Mouse (Mus musculus) lung, postnatal 14 days (tissue): ENCODE measurements around the gene Bnip1.

Experiments used
- DNase-seq: peaks from one replicate; pipeline ENCODE4 v3.0.0; 2021

Bnip1 gene

DNA sequence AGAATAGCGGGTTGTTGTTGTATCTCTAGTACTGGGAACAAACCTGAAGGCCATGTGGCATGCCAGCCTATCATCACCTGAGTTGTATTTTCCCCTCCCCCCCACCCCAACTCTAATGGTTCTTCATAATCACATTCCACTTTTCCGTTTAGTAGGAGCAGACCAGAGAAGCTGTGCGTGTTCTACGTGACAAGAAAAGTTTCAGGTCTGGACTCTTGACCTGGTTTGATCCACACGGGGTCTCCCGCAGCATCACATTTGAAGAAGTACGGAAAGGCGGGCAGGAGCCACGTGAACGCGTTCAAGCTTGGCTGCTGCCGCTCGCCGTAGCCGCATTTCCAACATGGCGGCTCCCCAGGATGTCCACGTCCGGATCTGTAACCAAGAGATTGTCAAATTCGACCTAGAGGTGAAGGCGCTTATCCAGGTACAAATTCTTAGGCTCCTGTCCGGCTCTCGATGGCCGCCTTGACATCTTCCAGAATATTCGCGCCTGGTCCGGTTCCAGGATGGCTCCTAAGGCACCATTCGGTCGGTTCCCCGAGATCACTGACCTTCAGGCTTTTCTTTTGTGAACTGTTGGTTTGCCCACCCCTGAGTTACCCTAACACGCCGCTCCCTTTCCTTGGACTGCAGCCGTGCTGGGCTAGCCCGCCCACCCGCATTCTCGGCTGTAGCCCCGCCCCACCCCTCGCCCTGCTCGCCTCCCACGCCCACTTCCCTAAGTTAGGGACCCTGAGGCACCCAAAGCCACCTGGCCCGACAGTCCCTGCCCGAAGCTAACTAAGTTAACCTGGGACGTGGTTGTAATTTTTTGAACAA lies at the start of gene Bnip1:
Gene Bnip1, plus strand, starts transcription at position 317 of the 822 bp plus-strand sequence.
- peak; percentile 74 for DNase-seq

DNA sequence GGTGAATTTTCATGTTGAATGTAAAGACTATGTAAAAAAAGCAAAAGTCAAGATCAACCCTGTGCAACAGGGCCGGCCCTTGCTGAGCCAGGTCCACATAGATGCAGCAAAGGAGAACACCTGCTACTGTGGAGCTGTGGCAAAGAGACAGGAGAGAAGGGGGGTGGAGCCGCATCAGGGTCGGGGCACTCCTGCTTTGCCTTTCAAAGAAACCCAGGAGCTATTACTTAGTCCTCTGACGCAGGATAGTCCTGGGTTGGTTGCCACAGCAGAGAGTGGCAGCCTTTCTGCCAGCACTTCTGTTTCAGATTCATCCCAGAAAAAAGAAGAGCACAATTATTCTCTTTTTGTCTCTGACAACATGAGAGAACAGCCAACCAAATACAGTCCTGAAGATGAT lies 38.3 kb upstream of the Bnip1 start:
- DNase-seq: no peak

DNA sequence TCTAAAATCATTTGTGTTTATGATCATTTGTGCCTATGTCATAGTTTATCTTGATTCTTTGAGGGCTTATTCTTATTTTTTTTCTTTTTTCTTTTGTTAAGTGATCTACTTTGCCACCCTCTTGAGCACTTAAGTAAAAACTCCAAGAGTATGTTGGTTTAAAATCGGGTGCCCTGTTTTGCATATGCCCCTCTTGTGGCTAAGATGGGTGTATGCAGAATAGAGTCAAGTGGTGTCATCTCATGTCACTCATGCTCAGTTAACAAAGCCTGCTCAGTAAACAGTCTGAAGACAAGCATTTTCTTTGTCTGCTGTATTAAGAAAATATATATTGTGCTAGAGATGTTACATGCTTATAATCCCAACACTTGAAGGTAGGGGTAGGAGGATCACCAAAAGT lies 37.6 kb upstream of the Bnip1 start:
- no peak for DNase-seq

DNA sequence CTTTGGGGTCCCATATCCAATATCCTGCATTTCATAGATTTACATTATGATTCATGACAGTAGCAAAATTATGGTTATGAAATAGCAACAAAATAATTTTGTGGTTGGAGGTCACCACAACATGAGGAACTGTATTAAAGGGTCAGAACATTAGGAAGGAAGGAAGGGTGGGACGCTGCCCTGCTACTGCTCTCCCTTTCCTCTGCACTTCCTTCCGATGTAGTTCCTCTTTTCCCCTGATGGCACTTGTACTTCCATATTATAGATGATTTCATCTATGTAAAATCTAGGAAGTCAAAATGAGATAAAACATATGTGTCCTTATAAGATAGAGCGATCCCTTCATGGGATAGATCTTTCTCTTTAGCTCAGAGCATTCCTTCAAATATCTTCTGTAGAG lies 30.9 kb upstream of the Bnip1 start:
- DNase-seq: no peak

DNA sequence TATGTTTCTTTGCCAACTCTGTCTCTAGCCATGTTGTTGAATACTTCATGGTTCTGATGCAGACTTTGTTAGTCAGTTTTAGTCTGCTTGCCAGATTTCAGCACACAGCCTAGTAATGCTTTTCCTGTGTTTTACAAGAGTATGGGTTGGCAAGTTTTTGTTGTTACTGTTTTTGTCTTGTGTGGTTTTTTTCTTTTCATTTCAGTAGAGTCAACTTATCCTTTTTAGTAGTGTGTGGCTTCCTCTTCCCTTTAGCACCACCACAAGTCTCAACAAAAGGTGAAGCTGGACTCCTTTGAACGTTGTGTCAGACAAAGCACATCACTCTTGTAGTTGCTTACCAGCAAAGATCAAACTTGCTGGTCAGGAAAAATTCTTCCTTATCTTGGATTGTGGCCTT lies 28.6 kb upstream of the Bnip1 start:
- DNase-seq: no peak

DNA sequence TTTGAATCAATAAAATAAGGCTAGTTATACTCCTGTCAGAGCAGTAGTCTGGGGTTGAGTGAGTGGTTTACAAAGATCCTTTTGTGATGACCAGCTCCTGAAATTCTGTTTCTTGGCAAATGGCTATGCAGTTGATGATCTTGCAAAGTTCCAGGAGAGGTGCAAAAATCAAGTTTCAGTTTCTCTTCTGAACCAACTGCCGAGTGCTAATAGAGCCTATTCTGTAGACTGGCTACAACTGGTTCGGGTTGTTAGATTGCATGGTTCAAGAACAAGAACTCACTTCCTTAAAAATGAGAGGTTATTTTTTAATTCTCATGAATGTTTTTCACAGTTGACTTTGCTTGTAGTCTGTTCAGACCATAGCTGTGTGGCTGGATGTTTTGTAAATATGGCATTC lies 27.4 kb upstream of the Bnip1 start:
- DNase-seq: no peak

DNA sequence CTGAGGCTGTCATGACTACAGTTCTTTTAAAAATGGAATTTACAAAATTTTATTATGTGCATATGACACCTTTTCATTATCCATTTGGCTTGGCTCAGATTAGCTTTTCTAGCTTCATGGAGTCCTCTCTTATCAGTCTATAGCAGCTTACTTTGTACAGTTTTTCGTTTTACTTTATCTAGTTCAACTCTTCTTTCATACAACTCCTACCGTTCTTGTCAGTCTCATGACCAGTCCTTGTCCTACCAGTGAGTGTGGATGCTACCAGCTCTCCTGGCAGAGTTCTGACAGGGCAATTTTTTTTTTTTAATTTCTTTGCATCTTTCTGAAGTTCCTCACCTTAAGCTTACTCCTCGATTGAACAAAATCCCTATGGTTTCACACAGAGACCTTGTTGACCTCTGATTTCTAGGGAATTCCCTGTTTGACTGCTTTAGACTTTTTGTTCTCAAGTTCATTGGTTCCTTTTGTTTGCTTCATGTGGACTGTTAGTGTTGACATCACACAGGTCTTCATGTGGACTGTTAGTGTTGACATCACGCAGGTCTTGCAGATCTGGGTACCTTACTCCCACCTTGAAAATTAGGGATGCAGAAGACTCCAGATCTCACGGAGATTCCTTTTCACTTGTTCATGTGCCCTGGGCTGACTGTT lies 13.6 kb upstream of the Bnip1 start:
- no peak for DNase-seq

DNA sequence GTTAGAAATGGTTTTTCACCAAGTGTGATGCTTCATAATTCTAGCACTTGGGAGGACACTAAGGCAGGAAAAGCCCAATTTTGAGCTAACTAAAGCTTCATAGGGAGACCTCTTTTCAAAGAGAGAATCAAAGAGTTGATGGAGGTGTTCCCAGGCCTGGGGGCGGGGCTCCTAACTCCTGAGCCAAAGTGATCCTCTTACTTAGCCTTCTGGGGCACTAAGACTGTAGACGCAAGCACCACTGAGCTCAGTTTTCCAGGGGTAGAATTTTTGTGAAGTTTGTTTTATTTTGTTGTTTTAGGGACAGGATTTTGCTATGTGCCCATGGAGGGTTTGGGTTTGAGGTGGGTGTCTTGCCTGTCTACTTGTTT lies 13.1 kb upstream of the Bnip1 start:
- no peak for DNase-seq

DNA sequence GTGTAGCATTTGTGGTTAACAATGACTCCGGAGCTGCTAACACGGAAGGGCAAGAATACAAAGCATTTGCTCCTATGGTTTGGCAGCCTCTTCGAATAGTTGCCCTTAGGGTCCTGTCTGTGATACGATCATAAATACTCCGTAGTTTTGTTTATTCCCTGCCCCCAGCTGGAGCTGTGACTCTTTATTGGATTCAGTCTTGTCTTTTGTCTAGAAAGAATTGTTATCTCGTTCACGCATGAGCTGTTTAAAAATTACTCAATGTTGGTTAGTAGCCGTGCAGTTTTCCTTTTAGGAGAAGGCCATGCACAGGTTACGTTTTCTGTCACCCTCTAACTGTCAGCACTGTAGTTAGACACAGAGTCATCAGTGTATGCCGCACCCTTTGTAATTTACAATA lies 4.7 kb upstream of the Bnip1 start:
- no peak for DNase-seq

DNA sequence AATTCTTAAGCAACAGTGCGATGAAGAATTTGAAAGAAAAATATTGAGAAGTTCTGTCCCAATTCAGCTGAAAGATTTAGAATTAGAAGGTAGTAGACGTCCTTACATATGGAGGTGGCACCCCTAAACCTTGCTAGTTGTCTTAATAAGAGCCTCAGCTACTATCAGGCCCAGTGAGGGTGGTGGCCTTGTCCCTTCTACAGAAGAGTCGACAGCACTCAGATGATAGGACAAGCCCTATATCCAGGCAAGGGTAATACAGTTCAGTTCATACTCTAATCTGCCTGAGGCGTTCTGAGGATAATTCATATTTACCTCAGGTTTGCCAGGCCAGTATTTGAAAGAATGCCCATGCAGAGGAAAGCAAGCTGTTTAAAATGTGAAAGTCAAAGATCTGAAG lies 2.9 kb upstream of the Bnip1 start:
- DNase-seq: no peak

DNA sequence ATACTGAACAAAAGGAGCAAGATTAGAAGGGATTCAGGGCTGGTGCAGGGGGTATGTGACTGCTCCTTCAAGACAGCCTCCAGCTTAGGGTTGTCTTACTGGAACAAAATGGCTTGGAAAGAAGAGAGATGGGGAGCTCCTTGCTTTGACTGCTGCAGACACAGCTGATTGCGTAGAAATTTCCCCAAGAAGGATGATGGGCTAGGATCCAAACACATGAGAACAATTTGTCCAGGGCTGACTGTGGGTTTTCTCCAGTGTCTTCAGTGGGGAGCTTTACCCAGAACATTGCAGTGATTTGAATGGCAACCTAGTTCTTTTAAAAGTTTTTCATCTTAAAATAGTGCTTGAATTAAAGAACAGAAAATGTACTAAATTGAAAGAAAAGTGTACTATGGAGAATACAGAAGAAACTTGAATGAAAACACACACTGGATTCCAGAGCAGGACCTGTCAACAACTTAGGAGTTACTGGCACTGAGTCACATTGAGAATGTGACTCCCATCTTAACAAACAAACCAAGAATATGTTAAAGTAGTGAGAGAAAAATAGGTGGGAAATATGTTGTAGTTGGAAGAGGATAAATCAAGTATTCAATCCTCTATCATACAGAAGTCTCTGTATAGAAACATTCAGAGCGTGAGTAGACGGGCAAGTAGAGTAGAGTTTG lies 2.3 kb upstream of the Bnip1 start:
- DNase-seq: no peak

DNA sequence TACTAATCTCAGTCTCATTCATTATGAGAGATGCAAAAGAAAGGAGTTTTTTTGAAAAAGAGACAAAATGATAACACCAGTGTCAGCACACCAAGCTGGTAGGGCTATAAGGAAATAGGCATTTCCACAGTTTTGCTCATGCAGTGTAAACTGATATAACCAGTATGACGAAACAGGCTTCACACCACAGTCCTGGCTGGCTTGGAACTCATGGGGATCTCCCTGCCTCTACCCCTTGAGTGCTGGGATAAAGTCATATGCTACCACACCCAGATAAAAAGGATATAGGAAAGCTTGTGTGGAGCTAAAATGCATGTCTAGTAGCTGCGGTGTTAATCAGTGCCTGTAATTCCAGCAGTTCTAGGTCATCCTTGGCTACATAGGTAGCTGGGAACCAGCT lies 1.4 kb upstream of the Bnip1 start:
- no peak for DNase-seq

DNA sequence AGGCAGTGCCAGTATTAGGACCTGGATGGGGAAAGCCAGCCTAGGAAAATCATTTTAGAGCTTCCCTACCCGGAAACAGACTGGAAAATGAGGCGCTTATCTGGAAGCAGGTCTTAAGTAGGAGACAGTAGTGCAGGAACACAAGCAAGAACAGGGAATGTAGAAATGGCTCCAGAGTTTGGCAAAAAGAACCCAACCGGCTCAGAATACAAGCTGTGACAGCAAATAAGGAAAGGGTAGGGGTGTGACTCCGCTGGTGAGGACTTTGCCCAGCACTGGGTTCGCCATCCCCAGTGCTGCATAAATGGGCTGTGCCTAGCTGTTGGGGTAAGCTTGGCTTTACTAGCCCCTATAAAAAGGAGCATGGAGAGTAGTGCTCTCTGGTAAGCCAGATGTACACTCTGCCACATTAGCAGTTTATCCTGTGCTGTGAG lies 761 bp downstream of the Bnip1 start:
- no peak for DNase-seq

DNA sequence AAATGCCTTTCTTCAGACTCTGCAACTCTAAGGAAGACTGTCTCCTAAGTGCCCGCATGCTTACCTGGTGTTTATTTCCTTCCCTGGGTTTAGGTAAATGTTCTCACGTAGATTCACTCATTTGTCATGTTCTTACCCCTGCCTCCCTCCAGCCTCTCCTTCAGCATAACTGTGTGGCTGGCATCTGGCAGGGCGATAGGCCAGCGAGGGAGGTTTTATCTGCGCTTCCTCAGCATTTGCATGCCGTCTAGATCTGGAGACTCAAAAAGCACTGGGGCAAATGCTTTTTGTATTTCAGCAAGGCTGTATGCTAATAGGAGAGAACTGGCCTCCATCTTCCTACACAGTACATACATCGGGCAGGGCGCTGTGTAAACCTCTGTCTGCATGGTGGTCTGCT lies 3.7 kb downstream of the Bnip1 start:
- DNase-seq: no peak

DNA sequence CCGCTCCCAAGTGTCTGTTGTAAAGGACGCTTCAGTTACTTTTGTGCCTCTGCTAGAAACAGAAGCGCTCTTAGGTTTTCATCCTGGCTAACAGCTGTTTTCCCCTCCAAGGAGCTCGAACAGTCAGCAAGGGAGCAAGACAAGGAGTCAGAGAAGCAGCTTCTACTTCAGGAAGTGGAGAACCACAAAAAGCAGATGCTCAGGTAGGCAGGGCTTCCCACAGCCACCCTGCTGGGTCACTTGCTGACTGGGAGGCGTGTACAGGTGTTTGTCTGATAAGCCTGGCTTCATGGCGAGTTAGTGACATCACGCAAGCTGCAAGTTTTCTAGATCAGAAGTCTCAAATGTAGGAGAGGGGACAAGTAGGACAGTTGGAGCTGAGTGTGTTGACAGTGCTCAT lies 5.7 kb downstream of the Bnip1 start:
- DNase-seq: no peak

DNA sequence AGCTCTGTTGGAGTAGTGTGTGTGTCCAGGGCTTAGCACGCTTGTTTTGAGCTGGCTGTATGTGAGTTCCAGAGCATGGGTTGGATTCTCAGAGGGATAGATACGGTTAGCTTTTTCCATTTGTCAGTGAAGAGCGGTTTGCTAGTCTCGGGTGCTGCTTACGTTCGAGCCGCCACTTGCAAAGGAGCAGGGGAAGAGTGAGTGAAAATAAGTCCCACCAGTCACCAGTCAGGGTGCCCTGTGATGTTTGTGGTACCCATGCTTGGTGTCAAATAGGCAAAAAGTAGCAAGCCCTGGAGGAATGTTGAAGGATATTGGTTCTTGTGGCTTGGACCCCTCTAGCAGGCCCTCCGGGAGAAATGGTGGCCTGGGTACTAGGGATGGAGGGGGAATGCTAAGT lies 8.1 kb downstream of the Bnip1 start:
- DNase-seq: no peak

DNA sequence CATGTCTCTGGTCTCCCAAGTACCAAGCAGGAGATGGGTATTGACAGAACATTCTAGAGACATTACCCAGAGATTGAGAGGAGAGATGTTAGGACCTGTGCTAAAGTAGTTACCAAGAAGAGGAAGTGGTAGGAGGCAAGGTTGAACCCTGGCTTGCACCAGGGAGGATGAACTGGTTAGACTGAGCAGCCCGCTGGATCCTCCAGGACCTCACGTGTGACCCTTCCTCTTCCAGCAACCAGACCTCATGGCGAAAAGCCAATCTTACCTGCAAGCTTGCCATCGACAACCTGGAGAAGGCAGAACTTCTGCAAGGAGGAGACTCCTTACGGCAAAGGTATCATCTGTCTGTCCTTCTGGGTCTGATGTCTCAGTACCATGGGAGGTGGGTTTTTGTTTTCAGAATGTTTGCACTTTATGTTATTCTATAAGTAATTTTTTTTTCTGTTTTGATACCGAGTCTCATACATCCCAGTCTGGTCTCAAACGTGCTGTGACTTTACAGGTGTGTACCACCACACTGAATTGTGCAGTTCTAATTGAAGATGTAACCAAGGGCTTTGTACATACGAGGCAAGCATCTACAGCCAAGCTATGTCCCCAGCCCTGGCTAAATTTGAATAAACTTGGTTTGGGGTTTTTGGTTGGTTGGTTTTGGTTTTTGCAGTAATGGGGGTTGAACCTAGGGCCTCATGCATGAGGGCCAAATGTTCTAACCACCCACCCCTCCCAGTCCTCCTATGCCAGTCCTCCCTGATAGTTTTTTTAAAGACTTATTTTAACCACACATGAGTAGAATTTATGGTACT lies 8.8 kb downstream of the Bnip1 start:
- no peak for DNase-seq

DNA sequence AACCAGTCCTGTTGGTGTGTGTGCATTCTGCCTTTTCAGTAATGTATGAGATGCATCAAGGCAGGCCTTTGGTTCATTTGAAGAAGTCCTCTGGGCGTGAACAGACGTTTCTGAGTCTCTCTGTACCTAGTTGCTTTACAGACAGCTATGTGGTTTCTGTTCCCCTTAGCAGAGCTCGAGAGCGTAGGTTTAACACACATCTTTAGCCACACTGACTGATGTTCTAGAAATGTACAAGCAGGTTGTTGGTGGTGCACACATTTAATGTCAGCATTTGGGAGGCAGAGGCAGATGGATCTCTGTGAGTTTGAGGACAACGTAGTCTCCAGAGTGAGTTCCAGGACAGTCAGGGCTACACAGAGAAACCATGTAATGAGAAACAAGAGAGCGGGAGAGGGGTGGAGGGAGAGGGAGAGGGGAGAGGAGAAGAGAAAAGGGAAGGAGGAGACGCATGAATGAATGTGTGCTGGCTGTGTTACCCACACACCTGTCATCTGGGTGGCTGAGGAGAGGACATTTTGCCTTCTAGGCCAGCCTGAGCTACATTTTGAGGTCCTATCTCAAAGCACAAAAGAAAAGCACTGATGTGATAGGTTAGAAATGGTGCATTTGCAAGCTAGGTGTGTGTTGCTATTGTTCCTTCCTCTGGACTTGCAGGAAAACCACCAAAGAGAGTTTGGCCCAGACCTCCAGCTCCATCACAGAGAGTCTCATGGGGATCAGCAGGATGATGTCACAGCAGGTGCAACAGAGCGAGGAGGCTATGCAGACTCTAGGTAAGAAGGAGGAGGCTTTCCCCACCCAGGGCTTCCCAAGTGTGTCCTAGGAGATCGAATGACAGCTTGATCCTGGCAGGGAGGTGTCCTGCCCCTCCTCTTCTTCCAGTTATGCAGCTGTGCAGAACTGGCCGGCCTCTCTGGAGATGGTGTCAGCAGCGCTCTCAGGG lies 9.7 kb downstream of the Bnip1 start:
- no peak for DNase-seq

DNA sequence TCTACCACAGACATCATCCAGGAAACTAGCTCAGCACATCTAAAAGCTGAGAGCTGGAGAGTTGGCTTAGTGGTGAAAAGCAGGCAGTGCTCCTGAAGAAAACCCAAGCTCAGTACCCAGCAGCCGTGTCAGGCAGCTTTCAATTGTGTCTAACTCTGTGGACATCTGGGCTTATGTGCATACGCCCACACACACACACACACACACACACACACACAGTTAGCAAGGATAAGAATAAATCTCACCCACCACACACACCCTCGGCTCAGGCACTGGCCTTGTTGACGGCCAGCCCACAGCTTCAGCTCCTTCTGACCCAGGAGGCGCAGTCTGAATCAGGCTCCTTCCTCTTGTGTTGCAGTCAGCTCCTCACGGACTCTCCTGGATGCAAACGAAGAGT lies 10.7 kb downstream of the Bnip1 start:
- no peak for DNase-seq

DNA sequence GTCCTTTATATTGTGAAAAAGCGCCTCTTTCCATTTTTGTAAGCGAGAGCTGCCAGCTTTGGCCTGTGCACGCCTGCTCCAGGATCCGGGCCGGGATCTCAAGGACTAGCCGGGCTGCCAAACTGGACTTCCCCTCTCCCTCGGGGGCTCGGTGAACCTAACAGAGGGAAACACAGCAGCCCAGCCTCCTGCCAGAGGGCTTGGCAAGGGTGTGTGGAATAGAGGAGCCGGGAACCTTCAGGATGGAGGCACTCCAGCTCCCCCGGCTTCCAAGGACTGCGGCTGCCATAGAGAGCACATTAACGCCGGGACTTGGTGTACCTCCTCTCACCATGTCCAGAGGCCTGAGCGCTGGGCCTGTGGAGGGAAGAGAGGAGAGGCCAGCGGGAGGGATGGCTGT lies 11.2 kb downstream of the Bnip1 start:
- no peak for DNase-seq

DNA sequence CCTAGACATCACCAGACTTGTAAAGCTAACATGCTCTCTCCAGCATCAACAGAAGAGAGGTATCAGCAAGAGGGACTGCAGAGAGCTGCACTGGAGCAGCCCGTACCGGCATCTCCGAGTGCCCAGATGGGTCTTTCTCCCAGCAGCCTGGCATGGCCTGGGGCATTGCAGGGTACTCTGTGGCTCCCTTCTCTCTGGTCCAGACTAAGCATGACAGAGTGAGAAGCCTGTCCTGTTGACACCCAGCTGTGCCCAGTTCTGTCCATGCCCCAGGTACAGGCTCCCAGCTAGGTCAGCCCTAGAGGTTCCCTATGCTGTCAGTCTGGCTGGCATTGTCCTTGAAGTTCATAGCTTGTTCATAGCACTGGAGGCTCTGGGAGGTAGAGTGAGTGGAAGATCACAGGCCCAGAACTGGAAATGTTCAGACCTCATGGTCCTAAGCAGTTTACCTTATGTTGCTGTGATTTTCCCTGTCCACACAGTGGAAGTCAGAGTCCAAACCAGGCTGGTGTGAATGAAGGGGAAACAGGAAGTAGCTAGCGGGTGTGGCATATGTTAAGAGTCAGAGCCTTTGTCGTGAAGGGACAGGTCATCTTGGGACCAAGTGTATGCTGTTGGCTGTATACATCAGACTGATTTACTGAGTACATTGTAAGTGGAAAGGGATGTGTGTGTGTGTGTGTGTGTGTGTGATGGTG lies 12.4 kb downstream of the Bnip1 start:
- no peak for DNase-seq

DNA sequence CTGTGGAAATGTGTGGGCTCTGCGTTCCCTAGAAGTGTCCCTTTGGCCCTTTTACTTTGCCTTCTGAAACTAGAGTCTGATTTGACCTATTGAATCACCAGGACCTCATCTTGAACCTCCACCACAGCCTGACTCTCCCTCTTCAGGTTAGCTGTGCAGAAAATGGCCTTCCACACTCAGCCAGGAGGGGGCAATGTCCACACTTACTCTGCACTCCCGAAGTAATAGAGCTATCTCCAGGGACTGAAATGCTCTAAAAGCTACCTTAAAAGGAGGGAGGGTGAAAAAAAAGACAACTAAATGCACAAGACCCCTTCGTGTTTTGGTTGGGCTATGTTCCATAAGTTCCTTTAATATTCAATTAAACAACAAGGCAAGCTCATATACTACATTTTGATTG lies 13.9 kb downstream of the Bnip1 start:
- DNase-seq: peak; percentile 69
